Mouse (Mus musculus) forebrain, embryonic 14.5 days (tissue): Measurements from ENCODE around the gene En2. TPM values are rescaled to one million over a fixed set of nuclear protein-coding genes. Genes with fewer than 3 reads are reported as not detected.

Experiments
- ATAC-seq: fragments of 200-750 bp; cut with Nextera tagmentation; 2 replicates; pipeline ENCODE4 v1.8.0; 2017; ENCODE audit warnings: mild to moderate bottlenecking, moderate library complexity
- DNase-seq: peaks from one replicate; pipeline ENCODE4 v3.0.0-alpha.2; 2015; ENCODE audit warnings: low spot score
- H3K27ac ChIP-seq: fragments of 300-500 bp; sonication (generic); 2 replicates; pipeline ENCODE4 v1.5.1; 2014; ENCODE audit warnings: low read depth, mild to moderate bottlenecking, control low read depth, low read length, moderate library complexity
- H3K27me3 ChIP-seq: fragments of 300-500 bp; sonication (generic); replicated peaks from 2 replicates; pipeline ENCODE4 v1.6.1; 2014; ENCODE audit warnings: low read length, control low read depth, mixed read lengths; ENCODE audit not compliant: control insufficient read depth, insufficient read depth
- H3K36me3 ChIP-seq: fragments of 300-500 bp; sonication (generic); 2 replicates; pipeline ENCODE4 v1.6.1; 2014; ENCODE audit warnings: low read length, control low read depth; ENCODE audit not compliant: control insufficient read depth, insufficient read depth
- H3K4me1 ChIP-seq: fragments of 300-500 bp; sonication (generic); 2 replicates; pipeline ENCODE4 v1.6.1; 2014; ENCODE audit warnings: antibody characterized with exemption, low read length, control low read depth; ENCODE audit not compliant: control insufficient read depth, insufficient read depth
- H3K4me2 ChIP-seq: fragments of 300-500 bp; sonication (generic); 2 replicates; pipeline ENCODE4 v1.6.1; 2014; ENCODE audit warnings: mild to moderate bottlenecking, control low read depth, low read length
- H3K4me3 ChIP-seq: fragments of 300-500 bp; sonication (generic); 2 replicates; pipeline ENCODE4 v1.5.1; 2014; ENCODE audit warnings: low read depth, low read length, control low read depth
- H3K9ac ChIP-seq: fragments of 300-500 bp; sonication (generic); 2 replicates; pipeline ENCODE4 v1.6.1; 2014; ENCODE audit warnings: mild to moderate bottlenecking, low read length, control low read depth, moderate library complexity
- H3K9me3 ChIP-seq: fragments of 300-500 bp; sonication (generic); replicated peaks from 2 replicates; pipeline ENCODE4 v1.6.1; 2016; ENCODE audit warnings: low read length, control low read depth, mixed read lengths; ENCODE audit not compliant: control insufficient read depth
- WGBS: fragments of 180-500 bp; shearing (Covaris S2); extraction: QIAGEN DNeasy Blood & Tissue Kit; methylation state at CpG from one replicate; pipeline ENCODE4 v1.1.7; 2014; 5-methylcytosine and 5-hydroxymethylcytosine counted together
- polyA plus RNA-seq: library from polyadenylated mRNA; unstranded; fragments of >200 nt; fragmentation: Nextera tagmentation; extraction: Ambion mirVana; gene quantifications from 2 replicates; pipeline ENCODE4 v1.2.1, GENCODE M21; 2014

Gene En2
- polyA plus RNA-seq, 1 experiment from 2014 or later: not detected

GRCm38 (mm10) chr5:28173674-28174073, 8.2 kb downstream of the En2 start:
- H3K4me2 ChIP-seq: no peak overlapping the region
- DNase-seq (no peak), ATAC-seq (no peak)
- H3K27ac ChIP-seq: no peak overlapping the region
- no peaks in the 10 kb centered on the region for H3K36me3 ChIP-seq
- no peaks in the 10 kb centered on the region for H3K4me1 ChIP-seq
- 0% methylated on average over 1 of the region's 1 CpGs for WGBS
- H3K27me3 ChIP-seq: peaks cover 87% of the 10 kb centered on the region
- H3K4me3 ChIP-seq: no peak overlapping the region
- H3K9me3 ChIP-seq: no peaks in the 10 kb centered on the region
- H3K9ac ChIP-seq: no peak overlapping the region

GRCm38 (mm10) chr5:28174086-28174485, 8.6 kb downstream of the En2 start:
- 0% methylated on average over 8 of the region's 9 CpGs for WGBS
- no peak overlapping the region for H3K4me3 ChIP-seq
- no peak for DNase-seq
- H3K4me2 ChIP-seq: no peak overlapping the region
- H3K9ac ChIP-seq: no peak overlapping the region
- H3K4me1 ChIP-seq: no peaks in the 10 kb centered on the region
- ATAC-seq: no peak
- no peak overlapping the region for H3K27ac ChIP-seq
- peaks cover 87% of the 10 kb centered on the region for H3K27me3 ChIP-seq
- no peaks in the 10 kb centered on the region for H3K36me3 ChIP-seq
- H3K9me3 ChIP-seq: no peaks in the 10 kb centered on the region

GRCm38 (mm10) chr5:28174876-28175569, 9.5 kb downstream of the En2 start:
- Histone ChIP-seq H3K9ac (no peak overlapping the region), H3K4me2 (no peak overlapping the region), H3K9me3 (no peaks in the 10 kb centered on the region), H3K36me3 (no peaks in the 10 kb centered on the region), H3K27me3 (peaks cover 87% of the 10 kb centered on the region), H3K4me3 (no peak overlapping the region), H3K27ac (no peak overlapping the region), H3K4me1 (no peaks in the 10 kb centered on the region)
- DNase-seq: no peak
- no peak for ATAC-seq
- WGBS: 0% methylated on average over 24 of the region's 24 CpGs

- Histone ChIP-seq H3K4me3 (no peak overlapping the region), H3K9me3 (no peaks in the 10 kb centered on the region), H3K4me1 (no peaks in the 10 kb centered on the region), H3K27me3 (peaks cover 89% of the 10 kb centered on the region), H3K36me3 (no peaks in the 10 kb centered on the region), H3K9ac (no peak overlapping the region), H3K27ac (no peak overlapping the region), H3K4me2 (no peak overlapping the region)
- ATAC-seq (no peak), DNase-seq (no peak)
- 0% methylated on average over 10 of the region's 10 CpGs for whole genome bisulfite sequencing
Observed at GRCm38 (mm10) chr5:28175570-28175919, 10.1 kb downstream of the En2 start.

GRCm38 (mm10) chr5:28176023-28176422, 10.5 kb downstream of the En2 start:
- Histone ChIP-seq H3K9ac (no peak overlapping the region), H3K27me3 (peaks cover 90% of the 10 kb centered on the region), H3K4me2 (no peak overlapping the region), H3K4me1 (no peaks in the 10 kb centered on the region), H3K27ac (no peak overlapping the region), H3K4me3 (no peak overlapping the region), H3K9me3 (no peaks in the 10 kb centered on the region), H3K36me3 (no peaks in the 10 kb centered on the region)
- 3% methylated on average over 4 of the region's 4 CpGs for WGBS
- no peak for DNase-seq
- ATAC-seq: no peak

- WGBS: 0% methylated on average over 2 of the region's 2 CpGs
- no peaks in the 10 kb centered on the region for H3K36me3 ChIP-seq
- H3K27ac ChIP-seq: no peak overlapping the region
- no peak overlapping the region for H3K4me3 ChIP-seq
- H3K4me2 ChIP-seq: no peak overlapping the region
- H3K27me3 ChIP-seq: peaks cover 91% of the 10 kb centered on the region
- DNase-seq (no peak), ATAC-seq (no peak)
- no peaks in the 10 kb centered on the region for H3K9me3 ChIP-seq
- no peaks in the 10 kb centered on the region for H3K4me1 ChIP-seq
- no peak overlapping the region for H3K9ac ChIP-seq
Observed at GRCm38 (mm10) chr5:28176585-28176984, 11.1 kb downstream of the En2 start.

- Histone ChIP-seq H3K4me1 (no peaks in the 10 kb centered on the region), H3K27ac (no peak overlapping the region), H3K4me3 (no peak overlapping the region), H3K9me3 (no peaks in the 10 kb centered on the region), H3K27me3 (peaks cover 77% of the 10 kb centered on the region), H3K4me2 (no peak overlapping the region), H3K9ac (no peak overlapping the region), H3K36me3 (no peaks in the 10 kb centered on the region)
- ATAC-seq (no peak), DNase-seq (no peak)
- 17% methylated on average over 5 of the region's 5 CpGs for WGBS
Observed at GRCm38 (mm10) chr5:28178322-28178721, 12.8 kb downstream of the En2 start.

- Histone ChIP-seq H3K4me2 (no peak overlapping the region), H3K4me1 (no peaks in the 10 kb centered on the region)
- ATAC-seq: no peak
Observed at GRCm38 (mm10) chr5:28179237-28179790, 13.8 kb downstream of the En2 start.

GRCm38 (mm10) chr5:28191201-28192098, 26.0 kb downstream of the En2 start:
- H3K9ac ChIP-seq: no peak overlapping the region
- H3K27me3 ChIP-seq: no peaks in the 10 kb centered on the region; the same call in 1 of the 2 replicates
- H3K36me3 ChIP-seq: no peaks in the 10 kb centered on the region
- no peak overlapping the region for H3K4me2 ChIP-seq
- H3K9me3 ChIP-seq: no peaks in the 10 kb centered on the region
- 12% methylated on average over 3 of the region's 3 CpGs for WGBS
- no peak overlapping the region for H3K4me3 ChIP-seq
- DNase-seq (no peak), ATAC-seq (no peak)
- H3K27ac ChIP-seq: no peak overlapping the region
- no peaks in the 10 kb centered on the region for H3K4me1 ChIP-seq

More at GRCm38 (mm10) chr5:28179237-28179790, 13.8 kb downstream of the En2 start:
- no peak overlapping the region for H3K27ac ChIP-seq
- peaks cover 67% of the 10 kb centered on the region for H3K27me3 ChIP-seq
- no peak for DNase-seq
- WGBS: 6% methylated on average over 7 of the region's 7 CpGs
- H3K9ac ChIP-seq: no peak overlapping the region
- H3K4me3 ChIP-seq: no peak overlapping the region
- no peaks in the 10 kb centered on the region for H3K36me3 ChIP-seq
- H3K9me3 ChIP-seq: no peaks in the 10 kb centered on the region
